Mouse (Mus musculus): ENCODE measurements at regions not wholly inside any gene's neighbourhood (a gene's known extent, or its start where the extent isn't known, plus 50 kb on each side); places are given as distances from the start of the nearest gene placed in this dataset.
A peak's percentile ranks its signal among the peaks of the same experiment; 100 is the strongest.

DNA sequence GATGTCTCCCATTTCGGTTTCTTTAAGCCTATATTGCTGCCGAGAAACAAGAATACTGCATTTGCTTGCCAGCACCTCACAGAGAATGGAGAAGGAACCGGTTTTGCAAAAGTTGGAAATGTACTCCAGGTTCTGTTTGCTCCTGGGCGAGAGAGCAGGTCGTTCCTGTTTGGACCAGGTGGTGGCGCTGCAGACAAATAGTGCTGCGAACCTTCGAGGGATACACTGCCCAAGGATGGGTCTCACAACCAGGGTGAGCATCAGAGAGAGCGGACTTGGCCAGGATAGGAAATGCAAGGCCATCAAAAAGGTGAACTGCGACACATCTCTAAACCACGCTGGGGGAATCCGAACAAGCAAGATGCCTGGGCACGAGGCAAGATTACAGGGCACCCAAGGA, 54.0 kb upstream of the Ets2 start:
- DNase-seq (ENCODE audit: low read depth, low spot score), result peak; percentile 46

DNA sequence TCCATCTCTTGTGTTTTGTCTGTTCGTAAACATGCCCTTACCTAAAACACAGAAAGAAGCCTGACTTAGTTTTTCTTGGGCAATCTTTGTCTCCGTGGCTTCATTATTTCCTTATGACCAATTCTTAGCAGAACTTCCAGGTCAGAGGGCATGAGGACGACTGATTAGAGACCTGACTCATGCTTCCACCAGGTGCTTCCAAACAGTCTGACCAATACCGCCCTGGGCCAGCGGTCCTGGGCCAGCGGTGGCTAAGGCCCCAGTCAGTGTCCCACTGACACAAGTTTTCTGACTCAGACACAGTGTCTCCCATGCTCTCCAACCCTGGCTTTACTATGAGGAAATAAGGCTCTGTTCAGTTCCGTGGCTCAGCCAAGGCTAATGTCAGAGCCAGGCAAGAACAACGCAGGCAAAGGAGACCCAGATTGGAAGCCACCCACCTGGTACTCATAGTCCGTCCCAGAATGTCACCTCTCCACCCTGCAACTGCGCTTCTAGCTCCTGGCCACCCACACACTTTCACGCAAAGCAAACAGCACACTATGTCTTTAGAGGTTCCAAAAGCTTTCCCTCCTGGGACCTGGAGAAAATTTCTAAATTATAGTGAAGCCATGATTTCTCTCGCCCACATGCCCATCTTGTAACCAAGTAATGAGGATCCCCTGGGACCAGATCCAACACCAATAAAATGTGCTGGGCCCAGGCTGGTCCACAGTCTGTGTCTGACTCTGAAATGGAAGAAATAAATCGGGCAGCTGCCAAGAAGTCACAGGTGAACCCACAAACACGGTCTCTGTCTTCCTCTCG, 56.6 kb upstream of the Erg start:
- DNase-seq (ENCODE audit: low read depth, low spot score), result no peak

DNA sequence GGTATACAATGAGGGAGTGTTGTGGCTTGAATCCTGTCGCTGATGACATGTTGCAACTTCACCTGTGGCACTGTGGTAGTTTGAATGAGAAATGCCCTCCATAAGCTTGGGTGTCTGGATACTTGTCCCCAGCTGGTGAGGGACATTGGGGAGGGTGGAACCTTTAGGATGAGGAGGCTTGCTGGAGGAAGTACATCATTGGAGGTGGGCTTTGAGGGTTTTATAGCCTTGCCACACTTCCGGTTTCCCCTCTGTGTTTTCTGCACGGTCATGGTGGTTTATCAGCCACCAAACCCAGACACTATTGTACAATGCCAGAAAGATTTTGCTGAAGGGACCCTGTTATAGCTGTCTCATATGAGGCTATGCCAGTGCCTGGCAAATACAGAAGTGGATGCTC, 54.3 kb upstream of the Erg start:
- DNase-seq (ENCODE audit: low read depth, low spot score), result no peak

DNA sequence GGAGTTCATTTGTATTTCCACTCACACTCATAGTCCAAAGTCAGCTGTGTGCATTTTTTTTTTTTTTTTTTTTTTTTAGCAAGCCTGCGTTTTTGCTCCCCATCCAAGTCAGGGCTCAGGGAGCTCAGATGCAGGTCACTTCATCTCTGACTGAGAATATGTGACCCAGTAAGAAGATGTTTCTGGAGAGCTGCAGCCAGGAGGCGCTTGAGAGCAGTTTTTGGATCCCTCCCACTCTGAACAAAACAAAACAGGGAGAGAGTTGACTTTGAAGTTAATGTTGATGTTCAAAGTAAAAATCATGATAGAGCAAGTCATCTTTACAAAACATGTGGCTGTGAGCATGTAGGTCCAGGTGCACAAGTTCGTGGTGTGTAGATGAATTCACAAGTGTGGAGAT, 53.3 kb upstream of the Erg start:
- DNase-seq (ENCODE audit: low read depth, low spot score), result no peak

DNA sequence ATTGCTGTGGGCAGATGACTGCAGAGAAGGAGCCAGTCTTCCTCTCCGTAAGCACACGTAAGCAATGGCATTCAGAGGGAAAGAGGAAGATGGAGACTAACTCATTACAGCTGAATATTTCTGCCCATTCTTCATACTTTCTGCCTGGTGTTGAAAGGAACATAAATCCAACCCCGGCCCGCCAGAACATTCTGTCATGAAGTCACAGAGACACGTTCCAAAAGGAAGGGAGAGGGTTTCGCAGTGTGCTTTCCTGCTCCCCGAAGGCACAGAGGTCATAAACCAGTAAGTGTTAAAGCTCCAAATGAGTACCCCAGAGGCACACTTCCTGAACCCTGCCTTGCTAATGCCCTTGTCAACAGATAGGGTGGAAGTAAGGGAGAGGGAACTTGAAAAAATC, 51.5 kb upstream of the Erg start:
- DNase-seq (ENCODE audit: low read depth, low spot score), result no peak

DNA sequence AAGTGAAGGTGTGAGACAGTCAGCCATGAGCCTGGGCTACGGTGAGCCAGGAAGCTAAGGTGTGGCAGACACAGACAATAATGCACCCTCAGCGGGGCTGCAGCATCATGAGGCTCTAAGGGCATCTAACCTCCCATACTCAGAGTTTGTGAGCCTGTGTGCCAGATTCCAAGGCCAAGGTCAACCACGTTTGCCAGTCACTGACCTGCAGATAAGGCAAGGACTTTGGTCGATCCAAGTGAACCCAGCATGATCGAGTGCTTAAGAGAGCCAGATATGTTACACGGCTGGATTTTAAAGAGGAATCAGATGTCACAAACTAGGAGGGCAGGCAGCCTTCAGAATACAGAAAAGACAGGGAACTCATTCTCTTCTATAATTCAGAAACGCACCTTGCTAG, 50.2 kb upstream of the Erg start:
- DNase-seq (ENCODE audit: low read depth, low spot score), result no peak

Data from retina, postnatal 7 days (tissue).